Mouse (Mus musculus) gastrocnemius, adult 8-10 months (tissue): Measurements from ENCODE around the gene Cd6. TPM values are rescaled to one million over a fixed set of nuclear protein-coding genes. Genes with fewer than 3 reads are reported as not detected.

Experiments
- DNase-seq, 2 experiments: peaks; one replicate each; pipeline ENCODE4 v3.0.0; 2022; ENCODE audit warnings: low spot score in 2 of 2
- total RNA-seq, 4 experiments: library from RNA; stranded (reverse); gene quantifications; 2 replicates each; pipeline ENCODE4 v1.2.4; 2022

Cd6 gene
- total RNA-seq, 4 experiments from 2014 or later: not detected

DNA sequence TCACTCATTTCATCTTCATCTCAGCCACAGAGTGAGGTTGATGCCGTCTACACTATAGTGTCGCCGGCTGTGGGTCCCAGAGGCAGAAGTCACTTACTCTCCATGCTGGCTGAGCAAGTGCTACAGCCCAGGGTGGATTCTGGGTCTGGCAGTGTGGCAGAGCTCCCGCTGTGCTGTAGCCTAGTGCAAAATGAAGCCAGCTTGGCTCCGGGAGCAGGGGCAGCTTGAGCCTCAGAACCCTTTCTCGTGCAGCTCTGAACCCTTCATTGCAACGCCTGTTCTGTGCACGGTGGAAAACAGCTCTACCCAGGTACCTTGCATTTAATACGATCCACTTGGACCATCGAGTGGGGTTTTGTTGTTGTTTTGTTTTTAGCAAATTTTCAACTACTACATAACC, 62.2 kb downstream of the Cd6 start:
- DNase-seq: no peak

DNA sequence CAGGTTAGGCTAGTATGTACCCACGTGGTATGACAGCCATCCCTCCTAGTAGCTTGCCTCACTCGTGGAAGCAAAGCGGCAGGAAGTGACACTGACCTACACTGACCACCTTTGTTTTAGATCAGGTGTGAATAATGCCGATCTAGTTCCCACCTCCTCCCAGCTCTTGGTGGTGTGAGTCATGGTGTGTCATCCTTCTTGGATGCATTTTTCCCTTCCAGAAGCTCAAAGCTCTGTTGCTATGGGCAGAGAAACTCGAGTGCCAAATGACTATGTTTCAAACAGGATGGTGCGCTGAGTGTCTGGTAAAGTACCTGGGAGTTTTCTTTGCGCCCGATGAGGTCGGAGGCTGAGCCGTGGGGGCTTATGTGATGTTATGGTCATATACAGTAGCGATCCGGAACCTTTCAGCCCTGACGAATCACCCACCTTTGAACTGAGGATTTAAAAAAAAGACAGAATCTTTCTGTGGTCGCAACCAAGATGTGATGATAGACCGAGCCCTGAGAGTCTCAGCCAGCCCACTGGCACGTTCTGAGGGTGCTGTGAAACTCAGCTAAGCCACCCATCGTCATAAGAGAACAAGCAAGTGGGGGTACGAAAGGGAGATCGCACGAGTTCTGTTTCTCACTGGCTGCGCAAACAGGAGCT, 66.4 kb downstream of the Cd6 start:
- DNase-seq: no peak

DNA sequence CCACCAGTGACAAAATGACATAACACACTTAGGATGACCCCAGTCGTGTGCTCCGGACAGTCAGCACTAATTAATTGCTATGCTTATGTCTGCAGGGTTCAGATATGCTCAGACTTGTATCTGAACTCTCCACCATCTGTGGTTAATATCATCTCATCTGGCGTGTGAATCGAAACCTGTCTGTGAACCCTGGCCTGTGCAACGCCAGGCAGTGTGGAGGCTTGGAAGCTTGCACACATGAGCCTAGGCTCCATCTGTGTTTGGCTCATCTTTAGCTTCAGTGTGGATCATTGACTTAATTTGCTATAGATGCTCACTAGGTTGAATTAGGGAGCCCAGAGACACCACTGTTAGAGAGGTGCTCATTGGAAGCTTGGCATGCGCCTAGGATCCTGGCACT, 67.4 kb downstream of the Cd6 start:
- DNase-seq: no peak

DNA sequence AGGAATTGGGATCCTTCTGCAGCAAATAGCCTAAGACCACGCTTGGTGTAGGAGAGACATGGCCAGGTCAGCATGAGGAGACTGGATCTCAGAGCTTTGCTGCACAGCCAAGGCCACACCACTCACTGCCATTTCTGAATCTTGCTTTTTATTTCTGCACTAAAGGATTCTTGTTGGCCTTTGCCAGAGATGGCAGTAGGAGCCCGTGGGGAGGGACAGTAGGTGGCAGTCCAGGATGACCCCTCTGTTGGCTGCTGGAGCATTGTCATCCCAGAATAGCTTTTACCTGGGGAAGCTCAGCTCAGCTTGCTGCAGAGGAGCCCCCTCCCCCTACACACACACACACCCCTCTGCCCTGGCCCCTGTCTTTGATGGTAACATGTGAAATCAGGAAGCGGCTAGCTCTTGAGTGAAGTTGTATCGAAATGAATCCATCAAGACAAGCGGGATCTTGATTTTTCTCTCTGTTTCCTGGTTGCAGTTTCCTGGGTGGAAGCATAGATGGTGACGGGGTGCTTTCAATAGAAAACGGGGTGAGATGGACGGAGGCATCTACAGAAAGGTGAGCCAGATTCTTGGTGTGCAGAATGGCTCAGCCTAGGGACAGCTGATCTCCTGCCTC, 68.0 kb downstream of the Cd6 start:
- DNase-seq: no peak

DNA sequence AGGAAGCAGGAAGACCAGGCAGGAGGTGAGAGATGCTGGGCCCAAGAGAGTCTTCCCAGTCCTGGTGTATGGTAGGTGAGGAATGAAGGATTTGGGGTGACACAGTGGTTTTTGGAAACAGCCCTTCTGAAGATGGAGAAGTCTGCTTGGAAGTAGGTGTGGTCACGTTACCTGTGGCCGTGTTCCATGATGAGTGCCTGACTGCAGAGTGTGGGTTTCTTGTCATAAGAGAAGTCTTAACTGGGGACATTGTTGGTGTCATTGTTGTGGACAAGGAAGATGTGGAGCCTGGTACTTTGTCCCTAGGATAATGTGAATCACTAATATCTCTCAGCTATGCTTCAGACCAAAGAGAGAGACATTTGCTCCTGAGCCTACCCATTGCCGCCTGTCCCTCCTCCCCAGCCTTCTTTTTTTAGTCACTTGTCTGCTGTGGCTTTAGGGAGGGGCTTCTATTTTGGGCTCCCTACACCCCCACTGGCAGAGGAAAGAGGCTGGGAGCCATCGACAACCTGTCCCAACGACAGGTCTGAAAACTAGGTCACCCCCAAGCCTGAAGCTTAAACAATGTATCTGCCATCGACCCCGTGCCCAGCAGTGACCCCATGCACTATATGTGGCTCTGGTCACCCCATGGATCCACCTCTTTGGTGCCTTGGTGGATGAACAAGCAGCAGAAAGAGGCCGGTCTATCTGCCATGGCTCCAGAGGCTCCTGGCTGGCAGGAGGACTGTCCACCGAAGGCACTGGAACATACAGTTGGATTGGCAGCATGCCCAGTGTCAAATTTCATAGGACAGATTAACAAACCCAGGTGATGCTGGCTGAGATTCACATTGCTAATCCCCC, 69.7 kb downstream of the Cd6 start:
- DNase-seq: peak; percentile 66 to 70

DNA sequence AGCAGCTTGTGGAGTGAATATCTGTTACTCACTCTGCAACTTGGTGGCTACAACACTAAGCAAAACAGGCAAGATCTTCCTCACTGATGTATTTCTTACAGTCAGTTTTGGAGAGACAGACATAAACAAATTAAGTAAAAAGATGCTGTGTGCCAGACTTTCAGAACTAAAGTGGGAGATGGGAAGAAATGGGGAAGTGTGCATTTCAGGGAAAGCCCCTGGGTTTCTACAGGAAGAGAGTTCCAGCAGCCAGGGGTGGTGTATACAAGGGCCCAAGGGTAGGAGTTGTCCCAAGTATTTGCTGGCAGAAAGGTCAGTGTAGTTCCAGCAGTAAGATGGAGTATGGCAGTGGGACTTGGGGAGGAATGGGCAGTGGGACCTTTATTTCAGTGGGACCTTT, 70.3 kb downstream of the Cd6 start:
- DNase-seq: no peak

DNA sequence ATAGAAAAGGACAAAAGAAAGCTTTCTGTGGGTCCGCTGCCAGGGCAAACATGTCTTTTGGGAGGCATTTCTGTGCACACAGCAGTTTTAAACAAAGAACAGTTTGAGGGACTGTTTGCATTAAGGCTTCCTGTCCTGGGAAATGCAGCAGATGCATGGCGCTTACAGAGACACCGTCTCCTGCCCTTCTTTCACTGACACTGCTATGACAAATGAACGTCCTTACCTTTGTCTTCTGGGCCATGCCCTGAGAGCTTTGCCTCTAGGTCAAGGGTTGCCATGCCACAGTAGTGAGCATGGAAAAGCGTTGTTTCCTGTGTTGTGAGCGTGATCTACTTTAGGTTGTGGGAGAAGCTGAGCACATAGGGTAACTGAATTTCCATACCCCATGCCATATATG, 71.2 kb downstream of the Cd6 start:
- no peak for DNase-seq

DNA sequence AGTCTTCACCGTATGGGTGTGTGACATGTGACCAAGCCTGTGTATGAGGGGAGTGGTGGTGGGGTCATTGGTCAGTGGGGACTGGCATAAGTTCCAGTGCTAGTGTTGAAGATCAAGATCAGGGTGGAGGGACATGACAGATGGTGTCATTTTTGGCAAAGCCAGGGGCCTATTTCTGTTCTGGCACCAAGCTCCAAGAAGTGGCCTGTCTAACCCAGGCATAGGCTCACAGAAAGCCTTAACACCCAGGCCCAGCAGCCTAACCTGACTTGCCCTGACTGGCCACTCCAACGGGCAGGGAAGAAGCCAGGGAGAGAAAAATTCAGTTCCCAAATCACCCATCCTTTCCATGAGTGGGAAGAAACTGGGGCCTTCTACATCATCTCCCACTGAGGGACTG, 72.3 kb downstream of the Cd6 start:
- peak in 1 of 2 experiments; percentile 40 for DNase-seq

DNA sequence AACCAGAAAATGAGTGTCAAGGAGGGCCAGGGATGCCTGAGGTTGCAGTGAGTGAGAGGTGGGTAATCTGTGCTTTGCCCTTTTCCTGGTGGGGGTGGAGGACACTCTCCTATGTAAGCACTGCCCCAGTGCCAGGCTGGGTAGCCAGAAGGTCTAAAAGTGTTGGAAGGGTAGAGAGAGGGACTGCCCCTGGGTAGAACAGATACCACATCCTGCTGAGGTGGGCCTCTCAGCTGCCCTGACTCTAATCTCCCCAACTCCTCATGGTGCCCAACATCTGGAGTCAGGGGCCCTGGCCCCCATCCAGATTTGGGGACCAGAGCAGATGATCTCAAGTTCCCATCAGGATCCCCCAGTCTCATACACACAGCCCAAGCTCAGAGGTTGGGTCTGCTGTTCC, 72.7 kb downstream of the Cd6 start:
- DNase-seq: no peak

DNA sequence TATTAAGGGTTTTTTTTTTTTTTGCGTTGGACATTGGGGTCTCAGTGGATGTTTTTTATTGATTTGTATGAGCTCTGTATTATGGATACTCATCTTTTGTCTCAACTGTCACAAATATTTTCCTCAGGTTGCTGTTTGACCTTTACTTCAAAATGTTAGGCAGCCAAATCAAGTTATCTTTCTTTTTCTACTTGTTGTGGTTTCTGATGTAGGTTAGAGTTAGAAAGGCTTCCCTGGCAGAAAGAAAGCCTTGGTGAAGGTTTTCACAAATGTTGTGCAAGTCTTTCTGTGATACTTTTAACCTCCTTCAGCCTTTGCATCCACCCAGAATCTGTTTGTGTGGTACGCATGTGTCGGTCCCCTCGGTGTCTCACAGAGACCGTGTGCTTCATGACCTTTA, 77.2 kb downstream of the Cd6 start:
- no peak for DNase-seq

DNA sequence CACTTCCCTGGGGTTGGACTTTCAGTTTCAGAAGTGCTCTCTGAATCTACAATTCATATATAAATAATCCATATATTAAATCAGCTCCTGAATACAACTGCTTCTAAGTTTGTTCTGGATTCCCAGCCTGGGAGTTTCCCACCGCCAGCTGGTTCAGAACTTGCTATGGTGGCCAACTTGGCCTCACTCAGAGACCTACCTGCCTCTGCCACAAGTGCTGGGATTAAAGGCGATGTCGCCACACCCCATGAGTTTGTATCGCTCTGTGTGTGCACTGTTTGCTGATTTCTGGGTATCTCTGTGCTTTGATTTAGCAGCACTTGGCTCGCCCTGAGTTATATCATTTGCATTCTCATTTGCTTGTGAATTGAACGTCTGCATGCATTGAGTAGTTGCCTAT, 77.8 kb downstream of the Cd6 start:
- DNase-seq: no peak

DNA sequence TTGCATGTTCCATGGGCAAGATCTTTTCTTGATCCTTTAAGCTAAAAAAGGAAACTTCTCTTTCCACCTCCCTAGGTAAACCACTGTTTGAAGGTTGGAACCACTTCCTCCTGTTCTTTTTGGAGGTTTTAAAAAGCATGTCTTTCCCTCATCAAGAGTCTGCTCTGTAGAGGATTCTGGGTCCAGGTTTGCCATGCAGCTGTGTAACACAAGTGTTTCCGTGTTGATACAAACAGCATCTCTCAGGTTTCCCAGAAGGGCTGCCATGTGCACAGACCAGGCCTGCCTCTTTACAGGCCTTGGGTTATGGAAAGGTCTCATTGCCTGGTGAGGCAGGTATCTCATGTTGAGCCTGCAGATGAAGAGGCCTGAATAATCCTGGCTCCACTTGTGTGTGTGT, 78.3 kb downstream of the Cd6 start:
- no peak for DNase-seq

DNA sequence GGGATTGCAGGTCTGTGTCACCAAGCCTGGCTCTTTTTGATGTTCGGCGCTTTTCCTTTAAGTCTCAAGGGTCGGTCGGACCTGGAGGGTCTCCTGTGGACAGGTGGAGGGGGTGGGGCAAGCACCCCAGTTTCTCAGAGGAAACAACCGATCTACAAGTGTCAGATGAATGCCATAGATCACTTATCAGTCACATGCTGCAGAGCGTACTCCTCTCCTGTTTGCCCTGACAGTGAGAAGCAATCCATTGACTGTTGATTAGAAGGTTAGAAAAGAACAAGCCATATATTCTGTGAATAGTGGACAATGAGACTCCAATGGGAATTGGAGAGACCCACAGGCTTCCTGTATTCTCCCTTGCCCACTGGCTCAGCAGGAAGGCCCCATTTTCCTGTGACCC, 79.7 kb downstream of the Cd6 start:
- no peak for DNase-seq

DNA sequence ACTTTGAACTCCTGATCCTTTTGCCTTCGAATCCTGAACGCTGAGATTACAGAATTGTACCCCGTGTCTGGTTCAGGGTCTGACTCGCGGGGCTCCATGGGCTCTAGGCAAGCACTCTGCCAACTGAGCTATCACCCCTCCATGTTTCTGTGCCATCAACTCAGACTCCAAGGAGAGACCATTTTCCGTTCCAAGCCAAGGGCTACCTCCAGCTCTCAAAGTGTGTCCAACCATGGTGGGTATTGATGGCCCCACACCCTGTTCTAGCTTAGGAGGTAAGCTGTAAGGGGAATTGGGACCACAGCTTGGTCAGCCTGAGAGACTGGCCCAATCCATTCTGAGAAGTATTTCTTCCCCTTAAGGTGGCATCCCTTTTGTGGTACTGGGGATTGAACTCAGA, 80.6 kb downstream of the Cd6 start:
- no peak for DNase-seq

DNA sequence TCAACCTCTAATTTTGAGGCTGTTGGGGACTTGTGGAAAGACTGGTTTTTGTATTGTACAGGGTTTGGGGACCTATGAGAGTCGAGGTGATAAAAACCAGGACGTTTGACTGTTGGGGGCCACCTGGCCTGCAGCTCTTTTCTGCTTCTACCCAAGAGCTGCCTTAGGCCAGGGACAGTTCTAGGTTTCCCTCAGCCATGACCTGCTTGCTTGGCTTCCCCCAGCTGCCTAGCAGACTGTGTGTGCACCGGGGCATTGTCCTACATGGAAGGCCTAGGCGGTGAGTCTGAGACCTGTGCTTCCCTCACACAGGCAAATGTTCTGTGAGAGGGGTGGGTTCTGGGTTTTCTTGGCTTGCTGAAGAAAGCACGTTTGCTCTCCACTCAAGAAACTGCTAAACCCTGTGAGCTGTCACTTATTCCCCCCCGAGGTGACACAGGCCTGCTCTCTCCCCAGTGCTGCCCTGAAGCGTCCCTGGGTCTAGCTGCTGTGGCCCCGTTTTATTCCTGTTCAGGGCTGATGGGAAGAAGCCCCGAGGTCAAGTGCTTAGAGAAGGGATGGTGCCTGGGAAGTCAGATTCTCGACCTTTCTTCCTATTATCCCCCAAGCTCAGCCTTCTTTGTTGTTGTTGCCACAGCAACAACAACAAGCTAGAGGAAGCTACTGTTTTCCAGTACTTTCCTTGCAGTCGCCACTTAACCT, 81.3 kb downstream of the Cd6 start:
- no peak for DNase-seq

DNA sequence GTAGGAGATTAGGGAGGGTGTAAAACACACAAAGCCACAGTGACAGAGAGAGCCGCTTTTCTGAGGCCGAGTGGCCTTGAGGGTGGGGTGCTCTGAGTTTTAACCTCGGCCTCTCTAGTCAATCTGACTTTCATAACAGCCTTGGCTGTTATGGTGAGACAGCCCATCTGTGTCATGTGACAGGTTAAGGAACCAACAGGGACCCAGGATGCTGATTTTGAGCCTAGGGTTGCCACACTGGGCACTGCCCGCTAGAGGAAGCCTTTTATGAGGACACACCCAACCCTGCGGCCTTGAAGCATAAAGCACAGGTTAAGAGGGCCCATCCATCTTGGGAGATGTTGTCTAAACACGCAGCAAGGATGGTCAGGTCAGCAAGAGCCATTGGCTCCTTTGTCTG, 82.1 kb downstream of the Cd6 start:
- DNase-seq: no peak

DNA sequence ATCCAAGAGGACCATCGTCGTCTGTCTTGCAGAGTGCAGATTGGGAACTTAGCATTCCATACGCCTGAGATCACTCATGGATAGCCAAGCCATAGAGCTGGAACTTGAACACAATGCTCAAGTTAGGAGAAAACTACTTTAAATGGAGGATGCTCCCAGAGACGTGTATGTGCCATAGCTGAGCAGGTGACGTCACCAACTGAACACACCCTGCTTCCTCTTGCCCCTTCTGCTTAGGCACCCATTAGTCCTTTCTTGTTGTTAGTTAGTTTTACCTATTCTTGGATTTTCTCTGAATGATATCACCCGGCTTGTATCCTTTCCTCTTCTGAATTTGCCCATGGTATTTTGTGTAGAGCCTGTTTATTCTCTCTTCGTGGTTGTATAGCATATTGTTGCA, 82.7 kb downstream of the Cd6 start:
- DNase-seq: no peak

DNA sequence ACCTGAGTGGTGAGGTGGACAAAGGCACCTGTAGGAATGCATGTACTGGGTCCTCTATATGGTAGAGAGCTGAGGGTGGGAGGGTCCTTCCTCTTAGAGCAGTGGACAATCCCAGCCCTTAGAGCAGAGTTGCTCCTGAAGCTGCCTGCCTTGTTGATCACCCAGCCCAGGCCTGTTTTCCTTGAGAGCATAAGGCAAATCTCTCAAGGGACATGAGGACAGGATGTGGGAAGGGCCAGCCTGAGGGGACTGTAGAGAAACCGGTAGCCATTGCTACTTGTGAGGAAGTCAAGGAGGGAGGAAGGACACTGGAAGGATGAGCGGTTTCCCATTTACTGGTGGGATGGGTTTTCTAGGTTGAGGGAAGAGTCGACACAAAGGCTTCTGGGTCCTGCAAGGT, 87.3 kb downstream of the Cd6 start:
- no peak for DNase-seq

DNA sequence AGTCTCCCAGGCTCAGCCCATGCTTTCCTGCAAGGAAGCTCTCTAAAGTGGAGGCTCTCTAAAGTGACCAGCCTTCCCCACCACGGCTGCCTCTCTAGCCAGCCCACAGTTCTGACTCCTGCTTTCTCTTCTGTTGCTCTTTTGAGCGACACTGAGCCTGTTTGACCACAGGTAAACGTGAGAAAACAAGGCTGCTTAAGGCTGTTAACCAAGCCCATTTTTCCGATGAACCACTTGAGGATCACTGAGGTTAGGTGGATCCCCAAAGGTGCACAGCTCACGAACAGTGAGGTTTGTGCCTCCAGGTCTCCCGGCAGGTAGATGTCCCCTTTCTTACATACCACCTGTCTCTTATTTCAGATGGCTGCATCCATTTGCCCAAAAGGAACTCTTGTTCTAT, 87.7 kb downstream of the Cd6 start:
- no peak for DNase-seq

DNA sequence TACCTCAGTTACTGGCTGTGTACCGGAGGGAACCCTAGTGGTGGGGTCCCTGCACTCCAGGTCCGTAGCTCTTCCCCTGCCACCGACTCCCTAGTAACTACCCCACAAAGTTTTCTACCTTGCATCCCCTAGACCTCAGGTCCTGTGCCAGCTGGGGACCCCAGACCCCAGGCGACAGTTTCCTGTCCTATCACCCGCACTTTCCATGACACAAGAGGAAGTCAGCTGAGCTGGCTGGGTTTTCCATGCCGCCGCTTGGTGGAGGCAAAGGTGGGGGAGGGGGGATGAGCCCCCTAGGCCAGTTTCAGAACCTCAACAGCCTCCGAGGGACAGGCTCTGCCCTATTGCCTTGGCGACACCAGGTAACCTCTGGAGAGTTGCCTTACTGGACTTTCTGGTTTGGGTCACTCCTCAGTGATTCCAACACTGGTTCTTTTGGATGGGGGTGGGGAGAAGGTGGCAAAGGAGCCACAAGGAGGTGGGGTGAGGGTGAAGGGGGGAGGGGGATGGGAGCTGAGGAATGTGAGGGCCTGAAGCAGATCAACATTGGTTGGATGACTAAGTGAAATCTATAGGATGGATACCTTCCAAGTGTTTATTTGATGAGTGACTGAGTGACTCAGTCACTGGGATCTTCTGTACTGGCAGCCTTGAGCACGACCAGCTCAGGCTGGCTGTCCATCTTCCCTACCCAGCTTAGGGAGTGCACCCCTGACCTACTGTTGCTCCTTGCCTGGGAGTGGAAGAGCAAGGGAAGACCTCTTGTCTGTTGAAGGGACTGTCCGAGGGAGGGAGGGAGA, 89.0 kb downstream of the Cd6 start:
- DNase-seq: no peak

DNA sequence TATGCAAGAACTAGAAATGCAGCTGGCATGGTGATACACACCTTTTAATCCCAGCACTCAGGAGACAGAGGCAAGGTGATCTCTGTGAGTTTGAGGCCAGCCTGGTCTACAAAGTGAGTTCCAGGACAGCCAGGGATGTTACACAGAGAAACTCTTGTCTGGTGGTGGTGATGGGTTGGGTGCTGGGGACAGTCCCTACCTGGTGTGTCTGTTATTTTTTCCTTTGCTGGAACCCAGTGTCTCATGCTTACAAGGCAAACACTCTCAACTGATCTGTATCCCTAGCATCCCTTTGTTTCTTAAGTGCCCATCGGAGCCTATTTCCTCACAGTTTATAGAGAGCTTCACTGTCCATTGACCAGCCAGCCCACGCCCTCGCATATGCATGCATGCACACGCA, 89.9 kb downstream of the Cd6 start:
- DNase-seq: no peak
